Mouse (Mus musculus) layer of hippocampus, adult 8-10 months (tissue): ENCODE data around the gene Kcnn4. TPM values are rescaled to one million over a fixed set of nuclear protein-coding genes. Genes with fewer than 3 reads are reported as not detected.

Source experiments
- DNase-seq, 2 experiments: peaks; one replicate each; pipeline ENCODE4 v3.0.0; 2022; ENCODE audit warnings: low spot score in 2 of 2
- total RNA-seq, 4 experiments: library from RNA; stranded (reverse); gene quantifications; 2 replicates each; pipeline ENCODE4 v1.2.4; 2022

The Kcnn4 gene
- total RNA-seq = 1 to 10 TPM in 1 of 4 experiments, under 1 TPM in 2, not detected in 1; 0.27 to 1.2 (median 0.90) TPM

DNA sequence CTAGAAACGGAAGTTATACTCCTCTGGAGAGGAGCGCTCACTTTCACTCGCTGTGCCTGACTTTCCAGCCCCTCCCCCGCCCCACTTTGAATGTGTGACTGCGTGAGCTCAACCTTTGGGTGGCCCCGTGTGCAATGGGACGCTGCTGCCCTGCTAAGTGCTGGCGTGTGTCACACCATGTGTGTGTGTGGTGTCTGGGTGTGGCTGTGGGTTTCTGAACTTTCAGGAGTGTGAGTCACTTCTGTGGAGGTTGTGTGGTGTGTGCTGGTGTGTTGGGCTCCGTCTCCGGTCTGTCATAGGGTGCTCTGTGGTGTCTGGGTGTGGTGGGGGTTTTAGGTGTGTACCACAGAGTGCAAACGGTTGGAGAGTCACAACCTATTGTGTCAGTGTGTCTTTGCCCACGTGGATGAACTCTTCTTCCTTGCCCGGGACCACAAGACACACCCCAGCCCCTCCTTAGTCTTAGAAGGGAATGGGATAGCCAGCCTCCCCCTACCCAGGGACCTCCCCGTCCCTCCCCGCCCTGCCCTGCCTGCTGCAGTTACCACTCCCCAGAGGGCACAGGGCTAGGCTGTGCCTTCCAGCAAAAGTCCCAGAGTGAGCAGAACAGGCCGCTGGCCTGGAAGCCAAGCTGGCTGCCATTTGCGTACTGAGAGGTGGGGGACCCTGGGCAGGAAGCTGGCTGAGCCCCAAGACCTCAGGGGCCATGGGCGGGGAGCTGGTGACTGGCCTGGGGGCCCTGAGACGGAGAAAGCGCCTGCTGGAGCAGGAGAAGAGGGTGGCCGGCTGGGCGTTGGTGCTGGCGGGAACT is at the start of gene Kcnn4:
Gene Kcnn4 (plus strand): TSS at position 533 of the 811 bp plus-strand sequence.
- no peak for DNase-seq

GRCm38 (mm10) chr7:24322593-24322992 is 47.5 kb upstream of the Kcnn4 start:
- no peak for DNase-seq

DNA sequence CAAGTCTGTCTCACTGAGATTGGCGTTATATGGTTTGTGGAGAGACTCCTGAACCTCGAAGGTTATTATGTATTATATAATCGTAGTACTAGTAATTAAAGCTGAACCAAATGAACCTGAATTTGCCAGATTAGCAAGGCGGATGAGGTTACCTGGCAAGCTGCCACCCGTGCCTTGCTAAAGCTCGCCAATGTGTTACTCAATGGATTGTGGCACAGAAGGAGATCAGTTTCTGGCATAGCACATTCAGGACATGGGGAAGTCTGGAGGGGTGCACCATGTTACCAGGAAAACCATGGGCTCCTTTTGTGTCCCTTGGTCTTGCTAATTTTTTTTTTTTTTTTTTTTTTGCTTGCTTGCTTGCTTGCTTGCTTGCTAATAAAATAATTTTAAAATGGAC is 44.9 kb upstream of the Kcnn4 start:
- DNase-seq = no peak

GRCm38 (mm10) chr7:24325675-24326128 is 44.4 kb upstream of the Kcnn4 start:
- peak in 1 of 2 experiments; percentile 44 for DNase-seq

DNA sequence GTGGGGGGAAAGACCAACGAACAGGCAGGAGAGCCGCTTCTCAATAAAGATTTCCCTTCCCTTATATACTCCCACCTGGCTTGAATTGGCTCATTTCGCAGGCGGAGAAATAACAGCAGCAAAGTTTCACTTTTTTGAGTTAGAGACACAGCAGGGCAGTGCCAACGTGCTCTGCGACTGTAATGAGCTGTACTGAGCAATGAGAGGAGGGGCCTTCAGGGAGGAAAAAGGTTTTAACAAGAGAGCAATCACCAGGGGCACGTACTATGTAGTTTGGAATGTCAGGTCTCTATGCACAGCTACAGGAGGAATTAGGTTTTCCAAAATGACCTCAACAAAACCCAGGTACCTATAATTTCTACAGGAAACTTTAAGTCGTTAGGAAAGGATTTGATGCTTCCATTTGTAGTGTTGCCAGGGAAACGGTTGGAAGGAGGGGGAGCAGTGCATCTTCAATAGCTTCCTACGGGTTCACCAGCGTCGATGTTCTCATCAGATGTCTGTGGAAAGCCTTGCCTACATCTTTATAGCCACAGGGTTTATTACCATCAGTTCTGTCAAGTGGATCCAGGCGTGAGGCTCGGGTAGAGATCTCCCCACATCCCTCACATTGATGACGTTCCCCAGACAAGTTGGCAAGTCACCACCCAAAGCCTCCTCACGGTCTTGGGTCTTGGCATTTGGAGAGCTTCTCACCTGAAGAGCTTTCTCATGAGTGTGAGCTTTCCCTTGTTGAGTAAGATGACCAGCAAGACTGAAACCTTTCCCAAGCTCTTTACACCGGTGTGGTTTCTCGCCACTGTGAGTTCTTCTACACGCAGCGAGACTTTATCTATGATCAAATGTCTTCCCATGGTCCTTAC is 43.6 kb upstream of the Kcnn4 start:
- no peak for DNase-seq

- no peak for DNase-seq
These were observed 42.6 kb upstream of the Kcnn4 start for GRCm38 (mm10) chr7:24327281-24327975.

- no peak for DNase-seq
These were observed 36.6 kb upstream of the Kcnn4 start, which contains the start of gene Tescl for GRCm38 (mm10) chr7:24333304-24333986. Gene Tescl, minus strand, starts transcription at chr7:24333936.

- peak; percentile 49 to 84 for DNase-seq
These were observed 34.3 kb upstream of the Kcnn4 start for GRCm38 (mm10) chr7:24335699-24336309.

DNA sequence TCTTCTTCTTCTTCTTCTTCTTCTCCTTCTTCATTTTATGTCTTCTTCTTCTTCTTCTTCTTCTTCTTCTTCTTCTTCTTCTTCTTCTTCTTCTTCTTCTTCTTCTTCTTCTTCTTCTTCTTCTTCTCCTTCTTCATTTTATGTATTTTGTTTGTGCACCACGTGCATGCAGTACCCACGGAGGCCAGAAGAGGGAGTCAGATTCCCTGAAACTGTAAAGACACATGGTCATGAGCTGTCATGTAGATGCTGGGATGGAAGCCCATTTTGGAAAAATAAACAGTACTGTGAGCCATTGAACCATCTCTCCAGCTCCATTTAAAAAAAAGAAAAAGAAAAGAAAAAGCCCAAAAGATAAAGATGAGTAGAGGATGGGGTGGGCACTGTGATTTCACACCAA is 31.8 kb upstream of the Kcnn4 start:
- DNase-seq = no peak

DNA sequence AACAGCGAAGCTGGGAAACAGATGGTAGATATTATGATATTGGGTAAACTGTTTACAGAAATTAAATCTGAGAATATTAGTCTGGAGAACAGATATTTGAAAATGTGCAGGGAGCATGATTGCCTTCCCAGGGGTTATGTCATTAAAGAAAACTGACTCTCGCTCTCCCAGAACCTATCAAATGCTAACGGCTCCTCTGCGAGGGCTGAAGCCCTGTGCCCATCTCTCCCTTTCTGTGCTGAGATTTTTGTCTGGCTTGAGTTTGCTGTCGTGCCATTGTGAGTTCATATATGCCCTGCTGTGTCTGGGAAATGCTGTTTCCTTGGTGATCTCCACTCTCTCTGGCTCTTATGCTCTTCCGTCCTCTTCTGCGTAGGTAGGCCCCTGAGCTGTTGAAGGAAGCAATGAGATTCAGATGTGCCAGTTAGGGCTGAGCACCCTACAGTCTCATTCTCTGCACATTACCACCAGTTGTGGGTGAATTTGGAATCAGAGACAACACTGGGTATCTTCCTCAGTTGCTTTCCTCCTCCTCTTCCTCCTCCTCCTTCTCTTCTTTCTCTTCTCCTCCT is 26.3 kb upstream of the Kcnn4 start:
- DNase-seq = peak in 1 of 2 experiments; percentile 13

DNA sequence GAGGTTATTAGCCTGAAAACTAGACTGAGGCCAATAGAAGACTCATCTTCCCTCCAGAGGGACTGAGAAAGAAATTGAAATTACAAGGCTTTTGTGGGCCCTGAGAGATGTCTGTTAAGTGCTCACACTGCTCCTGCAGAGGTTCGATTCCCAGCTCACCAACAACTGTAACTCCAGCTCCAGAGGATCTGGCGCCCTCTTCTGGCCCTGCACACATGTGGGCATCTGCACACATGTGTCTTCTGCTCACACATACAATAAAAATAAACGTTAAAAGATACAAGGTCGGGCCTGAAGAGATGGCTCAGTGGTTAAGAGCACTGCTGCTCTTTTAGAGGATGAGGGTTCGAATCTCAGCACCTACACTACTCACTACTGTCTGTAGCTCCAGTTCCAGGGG is 23.6 kb upstream of the Kcnn4 start:
- DNase-seq = no peak

DNA sequence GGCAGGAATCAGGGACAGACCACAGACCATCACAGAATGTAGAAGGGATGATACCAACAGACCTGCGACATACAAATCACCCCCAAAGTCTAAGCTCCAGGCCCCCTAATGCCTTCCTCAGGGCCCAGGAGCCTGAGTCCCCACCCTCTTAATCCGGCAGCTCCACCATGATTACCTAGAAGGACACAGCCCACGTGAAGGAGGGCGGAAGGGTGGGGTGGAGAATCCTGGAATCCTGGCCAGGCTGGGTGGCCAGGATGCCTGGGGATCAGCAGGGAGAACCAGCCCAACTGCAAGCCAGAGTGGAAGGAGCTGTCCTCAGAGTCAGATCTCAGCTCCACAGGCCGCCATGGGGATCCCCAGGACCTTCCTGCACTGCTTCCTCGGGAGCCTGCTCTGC is 21.2 kb upstream of the Kcnn4 start, which contains the start of gene Lypd5:
Gene Lypd5 (plus strand): TSS at position 301 of the 400 bp plus-strand sequence.
- no peak for DNase-seq

DNA sequence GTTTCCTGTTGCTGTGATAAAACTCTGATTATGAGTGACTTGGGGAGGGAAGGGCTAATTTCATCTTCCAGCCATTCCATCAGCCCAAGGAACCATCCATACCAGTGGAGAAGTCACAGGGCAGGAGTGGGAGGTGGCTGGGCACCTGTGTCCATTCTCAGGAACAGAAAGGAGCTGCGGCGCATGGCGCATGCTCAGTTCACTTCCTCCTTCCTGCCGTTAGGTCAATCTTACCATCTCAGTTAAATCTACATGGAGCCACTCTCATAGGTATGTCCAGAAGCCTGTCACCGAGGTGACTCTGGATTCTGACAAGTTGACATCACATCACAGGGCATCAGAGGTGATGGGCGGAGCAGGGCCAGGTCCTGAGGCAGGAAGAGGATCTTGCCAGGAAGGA is 14.4 kb upstream of the Kcnn4 start:
- DNase-seq = no peak

DNA sequence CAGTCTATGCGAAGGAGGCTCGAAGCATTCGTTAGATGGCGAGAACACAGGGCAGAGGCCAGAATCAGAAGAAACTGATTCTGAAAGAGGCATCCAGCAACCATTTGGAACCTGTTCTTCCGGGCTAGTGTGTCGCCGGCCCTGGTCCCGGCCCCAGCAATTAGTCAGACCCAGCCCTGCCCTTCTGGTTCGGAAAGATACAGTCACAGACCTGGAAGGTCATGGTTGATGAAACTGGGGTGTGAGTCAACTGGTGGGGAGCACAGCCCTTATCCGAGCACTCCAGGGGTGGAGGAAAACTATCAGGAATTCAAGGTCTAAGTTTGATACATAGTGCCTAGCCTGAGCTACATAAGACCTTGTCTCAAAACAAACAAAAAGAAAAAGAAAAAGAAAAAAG is 14.0 kb upstream of the Kcnn4 start:
- no peak for DNase-seq

- DNase-seq = no peak
These were observed 12.2 kb upstream of the Kcnn4 start for GRCm38 (mm10) chr7:24357899-24358298.

DNA sequence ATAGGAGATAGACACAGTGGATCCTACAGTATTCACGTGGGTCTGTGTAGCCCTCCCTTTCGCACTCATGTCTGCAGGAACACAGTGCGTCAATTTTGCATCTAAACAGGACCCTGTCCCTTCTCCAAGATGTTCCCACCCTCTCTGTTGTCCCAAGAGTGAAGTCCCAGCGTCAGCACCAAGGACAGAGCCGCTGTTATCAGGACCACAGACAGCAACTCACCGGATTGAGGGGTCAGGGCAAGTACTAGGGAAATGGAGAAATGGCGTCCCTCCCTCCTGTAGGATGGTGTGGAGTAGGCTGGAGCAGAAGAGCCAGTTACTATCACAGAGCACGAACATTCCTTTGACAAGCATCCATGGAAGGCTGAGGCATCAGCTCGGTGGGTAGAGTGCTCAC is 10.8 kb upstream of the Kcnn4 start:
- DNase-seq = no peak

DNA sequence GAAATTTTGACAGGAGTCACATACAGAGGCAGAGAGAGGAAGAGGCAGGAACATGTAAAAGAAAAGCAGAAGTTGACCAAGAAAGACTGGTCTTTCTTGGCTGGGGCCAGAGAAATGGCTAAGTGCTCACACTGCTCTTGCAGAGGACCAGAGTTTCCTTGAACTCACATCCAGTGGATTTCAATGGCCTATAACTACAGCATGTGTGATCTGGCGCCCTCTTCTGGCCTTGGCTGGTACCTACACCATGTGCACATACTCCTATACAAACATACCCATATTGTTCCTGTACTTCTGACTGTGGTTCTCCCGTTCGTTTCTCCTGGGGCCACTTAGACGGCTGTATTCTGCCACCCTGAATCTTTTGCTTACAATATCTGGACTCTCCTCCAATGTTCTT is 9.1 kb upstream of the Kcnn4 start:
- DNase-seq = no peak

GRCm38 (mm10) chr7:24363228-24363627 is 6.8 kb upstream of the Kcnn4 start:
- no peak for DNase-seq

DNA sequence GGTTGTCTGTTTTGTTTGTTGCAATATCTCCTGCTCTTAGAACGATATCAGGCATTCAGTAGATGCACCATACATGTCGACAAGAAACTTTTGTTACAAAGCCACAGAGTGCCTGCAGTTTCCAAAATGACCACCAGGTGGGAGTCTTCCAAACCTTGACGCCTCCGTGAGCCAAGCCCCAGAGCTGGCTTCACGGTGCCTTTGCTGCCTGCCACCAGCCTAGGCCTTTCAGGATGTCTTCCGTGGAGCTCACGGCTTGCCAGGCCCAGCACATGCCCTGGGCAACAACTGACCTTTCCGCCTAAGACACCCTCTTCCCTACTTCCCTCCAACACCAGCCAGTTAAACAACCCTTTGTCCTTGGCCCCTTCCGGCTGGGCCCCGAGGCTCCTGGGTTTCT is 5.2 kb upstream of the Kcnn4 start:
- DNase-seq = peak; percentile 66 to 89
